9 mouse cellular contexts compared by ENCODE assay signal in the genomic region with DNA sequence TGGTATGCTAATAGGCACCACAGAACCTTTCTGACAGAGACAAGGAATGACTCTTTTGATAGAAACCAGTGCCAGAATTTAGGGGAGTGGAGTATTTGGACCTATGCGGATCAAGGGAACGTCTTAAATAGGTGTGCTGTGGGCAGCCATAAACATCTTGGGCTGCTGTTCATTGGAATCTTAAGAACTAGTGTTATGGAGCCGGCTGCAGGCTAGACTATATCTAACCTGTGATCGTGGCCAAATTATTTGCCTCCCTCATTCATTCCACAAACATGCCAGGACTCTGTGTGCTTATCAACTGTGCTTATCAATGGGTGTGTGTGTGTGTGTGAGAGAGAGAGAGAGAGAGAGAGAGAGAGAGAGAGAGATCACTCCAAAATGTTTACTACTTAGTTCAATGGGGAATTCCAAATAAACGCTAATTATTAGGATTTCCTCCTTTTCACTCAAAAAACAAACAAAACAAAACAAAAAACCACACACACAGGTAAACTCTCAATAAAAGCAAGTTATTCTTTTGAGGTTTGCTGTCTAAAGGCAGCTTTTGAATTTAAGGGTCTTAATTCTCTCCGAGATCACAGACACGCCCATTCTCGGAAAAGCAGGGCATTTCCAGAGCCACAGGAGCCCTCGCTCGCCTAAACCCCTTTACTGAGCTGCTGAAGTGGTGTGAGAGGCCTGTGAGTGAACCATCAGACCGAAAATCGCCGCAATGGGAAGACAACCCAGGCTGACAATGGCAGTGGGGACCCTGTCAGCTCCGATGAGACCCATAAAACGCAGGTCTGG. TPM values are rescaled to one million over a fixed set of nuclear protein-coding genes. Genes with fewer than 3 reads are reported as not detected.
A peak's percentile ranks its signal among the peaks of the same experiment; 100 is the strongest.
DNase-seq lines count a peak whose midpoint lies in the region; ATAC-seq and TF ChIP-seq lines count a peak whose summit lies in the region.
"Had no signal": no experiment of that assay in that cellular context is flagged by ENCODE, and none has a peak within 500 bp of the region (broad histone marks: within the 10 kb centered on the region; RNA-seq: fewer than 3 reads in every experiment).

No protein-coding gene starts in this region.

- H3K9ac ChIP-seq in limb, embryonic 14.5 days (ENCODE audit: low read depth, low read length, severe bottlenecking): peak overlapping the region; percentile 97
- H3K9ac ChIP-seq in neural tube, embryonic 14.5 days (replicated peaks; ENCODE audit: low read depth, low read length): peak overlapping the region; percentile 60

- no peak for TF ChIP-seq POLR2A in spleen, adult 2 months (IDR thresholded peaks at IDR 0.05; ENCODE audit: low read depth, low read length)
- TF ChIP-seq POLR2A in limb, embryonic 14.5 days (IDR thresholded peaks at IDR 0.05; ENCODE audit: borderline replicate concordance, extremely low read depth, insufficient read depth, insufficient read length): no peak

- H3K27me3 ChIP-seq in spleen, adult 2 months (ENCODE audit: control insufficient read depth, insufficient read depth, low read length): no peaks in the 10 kb centered on the region
- H3K27me3 ChIP-seq in limb, embryonic 14.5 days (ENCODE audit: control insufficient read depth, insufficient read depth, low read length): no peaks in the 10 kb centered on the region
- H3K27me3 ChIP-seq in neural tube, embryonic 14.5 days (ENCODE audit: control insufficient read depth, insufficient read depth, low read length): no peaks in the 10 kb centered on the region

- no peaks in the 10 kb centered on the region for H3K9me3 ChIP-seq in limb, embryonic 14.5 days (ENCODE audit: control insufficient read depth, low read length)
- no peaks in the 10 kb centered on the region for H3K9me3 ChIP-seq in neural tube, embryonic 14.5 days (ENCODE audit: control insufficient read depth, low read length)

- peak overlapping the region; percentile 95 for H3K27ac ChIP-seq in spleen, adult 2 months (ENCODE audit: insufficient read depth, low read length)
- H3K27ac ChIP-seq in limb, embryonic 14.5 days (replicated peaks; ENCODE audit: low read depth, low read length): peak overlapping the region; percentile 99
- peak overlapping the region; percentile 94 for H3K27ac ChIP-seq in neural tube, embryonic 14.5 days (ENCODE audit: low read depth, low read length)

- H3K4me2 ChIP-seq in limb, embryonic 14.5 days (replicated peaks; ENCODE audit: low read depth, low read length, severe bottlenecking): peak overlapping the region; percentile 53
- peak overlapping the region; percentile 76 for H3K4me2 ChIP-seq in neural tube, embryonic 14.5 days (ENCODE audit: low read depth, low read length)

- ATAC-seq in erythroblast, adult 5-6 weeks (replicated peaks; ENCODE audit: low FRiP score, poor library complexity, severe bottlenecking): peak; percentile 36
- ATAC-seq in limb, embryonic 14.5 days (ENCODE audit: low FRiP score, low read depth): peak; percentile 53; the same call in 1 of the 2 replicates
- no peak; the same call in 1 of the 2 replicates for ATAC-seq in neural tube, embryonic 14.5 days (ENCODE audit: low read depth)

- no peak for DNase-seq in spleen, adult 2 months (ENCODE audit: low read depth in 1 of 2, low spot score in 2 of 2)
- DNase-seq in spleen, postnatal 36 days (ENCODE audit: low spot score in 2 of 2): no peak
- DNase-seq in limb, embryonic 14.5 days (ENCODE audit: low spot score): peak; percentile 68
- DNase-seq in adrenal gland, adult 18-20 months (ENCODE audit: low spot score in 2 of 2): no peak
- no peak for DNase-seq in gastrocnemius, postnatal 4 days (ENCODE audit: low spot score in 2 of 2)
- no peak for DNase-seq in thymus, postnatal 25 days

- H3K4me3 ChIP-seq in spleen, adult 2 months (ENCODE audit: extremely low read depth, insufficient read depth, insufficient read length): peak overlapping the region; percentile 74
- H3K4me3 ChIP-seq in limb, embryonic 14.5 days (replicated peaks; ENCODE audit: low read length): peak overlapping the region; percentile 94
- H3K4me3 ChIP-seq in neural tube, embryonic 14.5 days (ENCODE audit: low read depth, low read length): peak overlapping the region; percentile 80

- WGBS in spleen, adult 2 months: 16% methylated on average over 15 of the region's 15 CpGs
- 8% methylated on average over 15 of the region's 15 CpGs for whole genome bisulfite sequencing in limb, embryonic 14.5 days
- 8% methylated on average over 15 of the region's 15 CpGs for whole genome bisulfite sequencing in neural tube, embryonic 14.5 days

- H3K4me1 ChIP-seq in spleen, adult 2 months (ENCODE audit: control insufficient read depth, insufficient read depth, insufficient read length): peaks cover 6% of the 10 kb centered on the region
- peaks cover 15% of the 10 kb centered on the region for H3K4me1 ChIP-seq in limb, embryonic 14.5 days (ENCODE audit: control insufficient read depth, insufficient read depth, low read length)
- H3K4me1 ChIP-seq in neural tube, embryonic 14.5 days (ENCODE audit: control insufficient read depth, insufficient read depth, low read length): peaks cover 19% of the 10 kb centered on the region

- no peaks in the 10 kb centered on the region for H3K36me3 ChIP-seq in spleen, adult 2 months (ENCODE audit: control insufficient read depth, insufficient read depth, low read length)
- no peaks in the 10 kb centered on the region for H3K36me3 ChIP-seq in limb, embryonic 14.5 days (ENCODE audit: control insufficient read depth, insufficient read depth, low read length)
- H3K36me3 ChIP-seq in neural tube, embryonic 14.5 days (ENCODE audit: control insufficient read depth, insufficient read depth, low read length): no peaks in the 10 kb centered on the region

- no peak for TF ChIP-seq CTCF in spleen, adult 2 months (IDR thresholded peaks at IDR 0.05; ENCODE audit: extremely low read depth, insufficient read depth, insufficient read length, insufficient replicate concordance)

RNA-seq across cellular contexts. Expression of gene Rab5a, which starts 0.8 kb away (rescaled TPM):
- polyA plus RNA-seq in spleen, adult 2 months (2012; rRNA removed): 3.2 and 3.4 TPM in 2 replicates
- 39.2 and 53.1 TPM in 2 replicates for total RNA-seq in erythroblast, adult 5-6 weeks (2015; ENCODE audit: low replicate concordance)
- total RNA-seq in erythroblast, adult 5-6 weeks (2017; ENCODE audit: low replicate concordance): 60.8 and 79.1 TPM in 2 replicates
- 35.5 and 44.7 TPM in 2 replicates for polyA plus RNA-seq in limb, embryonic 14.5 days (2012; rRNA removed)
- polyA plus RNA-seq in limb, embryonic 14.5 days (2014; fragmentation: Nextera tagmentation; extraction: Ambion mirVana): 85.0 and 93.7 TPM in 2 replicates
- polyA plus RNA-seq in neural tube, embryonic 14.5 days (2014; fragmentation: Nextera tagmentation; extraction: Ambion mirVana): 116 and 120 TPM in 2 replicates
- 100 to 1,000 TPM in 1 of 2 experiments, 10 to 100 TPM in 1; 78.9 to 109 TPM for total RNA-seq in adrenal gland, adult 18-20 months (2021)
- 10 to 100 TPM; 60.9 to 65.5 TPM for total RNA-seq in gastrocnemius, postnatal 4 days (2021)

RNA-seq across cellular contexts. Expression of gene Efhb, which starts 15.1 kb away (rescaled TPM):
- 0.04 TPM in 2 replicates for polyA plus RNA-seq in spleen, adult 2 months (2012; rRNA removed)
- total RNA-seq in erythroblast, adult 5-6 weeks (2015; ENCODE audit: low replicate concordance): not detected in 2 replicates
- total RNA-seq in erythroblast, adult 5-6 weeks (2017; ENCODE audit: low replicate concordance): not detected in 2 replicates
- polyA plus RNA-seq in limb, embryonic 14.5 days (2012; rRNA removed): 0.77 and 0.79 TPM in 2 replicates
- 0.29 and 0.68 TPM in 2 replicates for polyA plus RNA-seq in limb, embryonic 14.5 days (2014; fragmentation: Nextera tagmentation; extraction: Ambion mirVana)
- polyA plus RNA-seq in neural tube, embryonic 14.5 days (2014; fragmentation: Nextera tagmentation; extraction: Ambion mirVana): 0.64 and 0.77 TPM in 2 replicates
- total RNA-seq in adrenal gland, adult 18-20 months (2021): under 1 TPM; 0.19 to 0.40 TPM
- total RNA-seq in gastrocnemius, postnatal 4 days (2021): under 1 TPM; 0.70 to 0.78 TPM
- total RNA-seq: hematopoietic stem cell, adult 5-6 weeks had no signal
